Mouse (Mus musculus): ENCODE measurements around the gene Calm3. TPM values are rescaled to one million over a fixed set of nuclear protein-coding genes. Genes with fewer than 3 reads are reported as not detected.
A peak's percentile ranks its signal among the peaks of the same experiment; 100 is the strongest.
"Not testable (repeated sequence)": the region's sequence is repeated elsewhere in the genome, so short reads cannot be mapped to it uniquely, and the experiment has no call there.

Calm3 gene
- 100 to 1,000 TPM; 189 to 234 TPM for total RNA-seq (2021)
- long read RNA-seq, experiment 1, transcript Calm3-201 (6 exons, 2,290 nt) = major isoform, 251 of 290 reads
- long read RNA-seq, experiment 1, partial matches to known transcripts = 5 of 290 reads
- long read RNA-seq, experiment 1, other reads (novel, unspliced or antisense) = 34 of 290 reads
- long read RNA-seq, experiment 2, transcript Calm3-201 (6 exons, 2,290 nt) = major isoform, 353 of 392 reads
- long read RNA-seq, experiment 2, partial matches to known transcripts = 14 of 392 reads
- long read RNA-seq, experiment 2, other reads (novel, unspliced or antisense) = 25 of 392 reads

- peak; percentile 98 to 99 for DNase-seq (ENCODE audit: low spot score in 2 of 2)
These were observed at the start of gene Calm3 for GRCm38 (mm10) chr7:16924037-16924834. Gene Calm3 (minus strand): TSS chr7:16924114.

GRCm38 (mm10) chr7:16971160-16971559 is 47.2 kb upstream of the Calm3 start:
- no peak for DNase-seq (ENCODE audit: low spot score in 2 of 2)

GRCm38 (mm10) chr7:16968414-16968813 is 44.5 kb upstream of the Calm3 start:
- DNase-seq (ENCODE audit: low spot score in 2 of 2) = no peak

GRCm38 (mm10) chr7:16961678-16962077 is 37.8 kb upstream of the Calm3 start:
- DNase-seq (ENCODE audit: low spot score in 2 of 2) = no peak

- no peak for DNase-seq (ENCODE audit: low spot score in 2 of 2)
These were observed 35.7 kb upstream of the Calm3 start, which contains the start of gene Pnmal1 for GRCm38 (mm10) chr7:16959539-16960187. Gene Pnmal1 (plus strand): TSS chr7:16959679.

- DNase-seq (ENCODE audit: low spot score in 2 of 2) = no peak
These were observed 32.7 kb upstream of the Calm3 start for GRCm38 (mm10) chr7:16956410-16957265.

- no peak for DNase-seq (ENCODE audit: low spot score in 2 of 2)
These were observed 31.8 kb upstream of the Calm3 start for GRCm38 (mm10) chr7:16955712-16956111.

GRCm38 (mm10) chr7:16953776-16954175 is 29.9 kb upstream of the Calm3 start:
- not testable (repeated sequence) for DNase-seq (ENCODE audit: low spot score in 2 of 2)

GRCm38 (mm10) chr7:16950861-16951635 is 27.1 kb upstream of the Calm3 start:
- DNase-seq (ENCODE audit: low spot score in 2 of 2) = peak; percentile 69 to 79

- peak; percentile 60 to 74 for DNase-seq (ENCODE audit: low spot score in 2 of 2)
These were observed 26.3 kb upstream of the Calm3 start for GRCm38 (mm10) chr7:16949908-16950841.

GRCm38 (mm10) chr7:16948923-16949458 is 25.1 kb upstream of the Calm3 start:
- no peak for DNase-seq (ENCODE audit: low spot score in 2 of 2)

GRCm38 (mm10) chr7:16947959-16948361 is 24.0 kb upstream of the Calm3 start:
- peak in 1 of 2 experiments; percentile 80 for DNase-seq (ENCODE audit: low spot score in 2 of 2)

GRCm38 (mm10) chr7:16947349-16947895 is 23.5 kb upstream of the Calm3 start:
- peak in 1 of 2 experiments; percentile 53 for DNase-seq (ENCODE audit: low spot score in 2 of 2)

GRCm38 (mm10) chr7:16946441-16947348 is 22.8 kb upstream of the Calm3 start:
- DNase-seq (ENCODE audit: low spot score in 2 of 2) = peak in 1 of 2 experiments; percentile 59

- peak in 1 of 2 experiments; percentile 47 for DNase-seq (ENCODE audit: low spot score in 2 of 2)
These were observed 21.5 kb upstream of the Calm3 start for GRCm38 (mm10) chr7:16945419-16945818.

- peak in 1 of 2 experiments; percentile 37 for DNase-seq (ENCODE audit: low spot score in 2 of 2)
These were observed 20.9 kb upstream of the Calm3 start for GRCm38 (mm10) chr7:16944808-16945315.
